Mouse (Mus musculus) C2C12 (cell line): ENCODE data around the gene Scand1.

Experiments used
- CEBPB ChIP-seq: IDR thresholded peaks from one replicate; pipeline ENCODE4 v1.6.1; 2011; ENCODE audit warnings: low read depth, mild to moderate bottlenecking, control low read depth, moderate library complexity
- CTCF ChIP-seq: IDR thresholded peaks from one replicate; pipeline ENCODE4 v1.5.1; 2011; ENCODE audit not compliant: control insufficient read depth, insufficient read depth, insufficient read length
- MAX ChIP-seq: IDR thresholded peaks from one replicate; pipeline ENCODE4 v1.6.1; 2011; ENCODE audit warnings: mild to moderate bottlenecking, control low read depth
- MYOD1 ChIP-seq: IDR thresholded peaks from one replicate; pipeline ENCODE4 v1.6.1; 2011; ENCODE audit warnings: low read depth; ENCODE audit not compliant: control insufficient read depth, insufficient read length
- MYOG ChIP-seq: IDR thresholded peaks from one replicate; pipeline ENCODE4 v1.6.1; 2011; ENCODE audit not compliant: control insufficient read depth, insufficient read length; ENCODE audit errors: extremely low read depth
- USF1 ChIP-seq: IDR thresholded peaks from one replicate; pipeline ENCODE4 v1.6.1; 2011; ENCODE audit warnings: low read depth, mild to moderate bottlenecking, control low read depth, moderate library complexity

DNA sequence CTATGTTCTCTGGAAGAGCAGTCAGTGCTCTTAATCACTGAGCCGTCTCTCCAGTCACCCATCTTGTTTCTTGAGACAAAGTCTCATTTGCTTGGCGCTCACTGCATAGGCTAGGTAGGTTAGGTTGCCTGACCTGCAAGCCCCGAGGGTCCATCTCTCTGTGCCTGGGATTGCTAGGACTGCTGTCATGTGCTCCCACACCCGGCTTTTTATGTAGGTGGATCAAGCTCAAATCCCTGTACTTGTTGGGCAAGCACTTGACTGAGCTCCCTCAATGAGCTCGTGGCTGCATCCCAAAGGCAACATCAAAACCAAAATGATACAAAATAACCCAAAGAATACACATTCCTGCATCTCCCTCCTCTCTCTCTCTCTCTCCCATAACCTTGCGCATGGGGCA lies 9.0 kb upstream of the Scand1 start:
- TF ChIP-seq CTCF: no peak
- no peak for TF ChIP-seq USF1
- TF ChIP-seq MYOD1: no peak
- no peak for TF ChIP-seq CEBPB
- no peak for TF ChIP-seq MAX
- TF ChIP-seq MYOG: no peak
